Mouse (Mus musculus): Measurements from ENCODE around the gene Itpkb. TPM values are rescaled to one million over a fixed set of nuclear protein-coding genes. Genes with fewer than 3 reads are reported as not detected.

Itpkb gene
- polyA plus RNA-seq, 1 experiment: 55.6 TPM

DNA sequence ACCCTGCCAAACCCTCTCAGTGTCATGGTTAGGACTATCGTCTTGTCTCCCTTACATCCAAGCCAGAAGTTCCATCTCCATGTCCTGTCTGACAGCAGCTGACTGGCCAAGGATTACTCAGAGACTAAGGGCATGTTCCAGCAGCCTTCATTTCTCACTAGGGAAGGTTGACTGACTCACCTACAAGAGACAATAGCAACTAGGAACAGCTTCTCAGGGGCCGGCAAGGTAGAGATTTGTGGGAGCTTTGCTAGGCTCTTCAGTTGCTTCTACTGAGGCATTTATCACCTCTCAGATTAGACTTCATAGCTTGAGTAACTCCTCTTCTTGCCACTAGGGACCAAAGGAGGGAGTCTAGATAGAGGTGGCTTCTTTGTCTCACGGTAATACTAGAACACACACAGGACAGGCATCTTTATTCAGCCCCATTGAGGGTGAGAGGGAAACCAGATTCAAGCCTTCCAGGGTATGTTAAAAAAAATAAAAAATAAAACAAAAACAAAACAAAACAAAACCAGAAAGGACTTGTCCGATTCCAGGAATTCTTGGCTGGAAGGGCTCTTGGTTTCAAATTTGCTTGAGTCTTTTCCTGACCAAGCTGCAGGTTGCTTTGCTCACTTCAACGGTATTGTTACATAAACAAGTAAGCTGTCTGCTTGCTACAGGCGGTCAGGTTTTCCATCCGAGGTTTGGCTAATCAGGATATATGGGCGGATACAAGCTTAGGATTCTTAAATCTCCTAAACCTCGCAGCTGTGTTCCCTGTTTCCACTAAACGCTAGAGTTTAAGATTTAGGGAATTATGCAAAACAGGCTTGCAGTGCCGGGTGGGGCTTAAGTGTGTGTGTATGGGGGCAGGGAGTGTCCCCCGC, 1.3 kb upstream of the Itpkb start:
- Histone ChIP-seq H3K4me1 (ENCODE audit: control insufficient read depth, insufficient read depth, low read length) (peaks cover 15% of the 10 kb centered on the region), H3K4me3 (replicated peaks; ENCODE audit: extremely low read depth, low read depth, low read length) (no peak overlapping the region)
- WGBS: 14% methylated on average over 12 of the region's 12 CpGs
- no peak for DNase-seq
- TF ChIP-seq CTCF (IDR thresholded peaks at IDR 0.05; ENCODE audit: insufficient read depth, low read length) (peak; percentile 8; the same call in 1 of the 2 replicates), POLR2A (IDR thresholded peaks at IDR 0.05; ENCODE audit: borderline replicate concordance, extremely low read depth, low read depth, low read length) (no peak)

DNA sequence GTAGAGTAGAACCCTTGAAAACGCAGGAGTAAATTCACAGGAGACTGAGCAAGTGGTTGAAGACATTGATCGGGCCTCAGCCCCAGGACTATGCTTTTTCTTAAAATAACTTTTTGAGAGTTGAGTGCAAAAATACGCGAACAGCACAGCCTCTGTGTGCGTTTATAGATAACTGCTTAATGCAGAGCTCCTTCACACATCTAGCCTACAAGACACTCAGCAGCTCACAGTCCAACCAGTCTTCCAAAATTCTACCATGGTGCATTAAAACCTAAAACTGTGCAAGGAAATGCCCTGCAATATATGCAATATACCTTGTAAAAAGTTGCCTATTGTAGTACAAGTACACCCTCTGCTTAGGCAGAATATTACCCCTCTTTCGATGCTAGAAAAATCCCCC, 579 bp upstream of the Itpkb start:
- peak; percentile 28 for DNase-seq
- TF ChIP-seq POLR2A (IDR thresholded peaks at IDR 0.05; ENCODE audit: borderline replicate concordance, extremely low read depth, low read depth, low read length): no peak
- no peak for TF ChIP-seq CTCF (IDR thresholded peaks at IDR 0.05; ENCODE audit: insufficient read depth, low read length)
- 5% methylated on average over 6 of the region's 6 CpGs for WGBS
- Histone ChIP-seq H3K4me3 (replicated peaks; ENCODE audit: extremely low read depth, low read depth, low read length) (no peak overlapping the region), H3K4me1 (ENCODE audit: control insufficient read depth, insufficient read depth, low read length) (peaks cover 19% of the 10 kb centered on the region)

- under 1% methylated on average over 58 of the region's 58 CpGs for WGBS
- peak; percentile 75 for DNase-seq
- H3K4me1 ChIP-seq (ENCODE audit: control insufficient read depth, insufficient read depth, low read length): peaks cover 25% of the 10 kb centered on the region
- peak overlapping the region; percentile 99 for H3K4me3 ChIP-seq (replicated peaks; ENCODE audit: extremely low read depth, low read depth, low read length)
- no peak for TF ChIP-seq POLR2A (IDR thresholded peaks at IDR 0.05; ENCODE audit: borderline replicate concordance, extremely low read depth, low read depth, low read length)
- no peak for TF ChIP-seq CTCF (IDR thresholded peaks at IDR 0.05; ENCODE audit: insufficient read depth, low read length)
Observed at GRCm38 (mm10) chr1:180330707-180331545, 641 bp downstream of the Itpkb start.

DNA sequence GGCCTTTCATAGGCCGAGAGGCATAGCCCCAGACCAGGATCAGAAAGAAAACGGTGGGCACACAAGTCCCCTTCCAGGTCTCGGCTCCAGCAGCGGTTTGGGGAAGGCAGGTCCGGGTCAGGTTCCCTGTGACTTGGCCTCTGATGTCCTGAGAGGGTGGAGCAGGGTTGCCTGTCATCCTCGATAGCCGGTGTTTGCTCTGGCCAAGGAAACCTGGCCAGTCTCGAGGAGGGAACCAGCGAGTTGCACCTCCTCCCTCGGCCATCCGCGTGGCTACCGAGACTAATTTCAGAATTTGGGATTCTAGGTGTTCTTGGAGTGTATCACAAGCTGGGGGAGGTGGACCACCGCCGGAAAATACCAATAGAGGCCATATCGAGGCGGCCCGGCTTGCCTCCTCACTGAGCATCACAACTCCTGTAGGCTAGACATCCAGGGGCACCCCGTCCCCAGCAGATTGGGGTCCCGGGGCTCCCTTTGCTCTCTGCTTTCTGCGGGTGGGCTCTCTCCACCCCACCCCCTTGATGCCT, 1.3 kb downstream of the Itpkb start:
- WGBS: 2% methylated on average over 21 of the region's 21 CpGs
- DNase-seq: peak; percentile 67
- Histone ChIP-seq H3K4me3 (replicated peaks; ENCODE audit: extremely low read depth, low read depth, low read length) (peak overlapping the region; percentile 99), H3K4me1 (ENCODE audit: control insufficient read depth, insufficient read depth, low read length) (peaks cover 30% of the 10 kb centered on the region)
- TF ChIP-seq POLR2A (IDR thresholded peaks at IDR 0.05; ENCODE audit: borderline replicate concordance, extremely low read depth, low read depth, low read length): no peak; the same call in 1 of the 2 replicates
- no peak for TF ChIP-seq CTCF (IDR thresholded peaks at IDR 0.05; ENCODE audit: insufficient read depth, low read length)

GRCm38 (mm10) chr1:180332076-180332927, 2.0 kb downstream of the Itpkb start:
- H3K4me1 ChIP-seq (ENCODE audit: control insufficient read depth, insufficient read depth, low read length): peaks cover 31% of the 10 kb centered on the region
- peak; percentile 55 for DNase-seq
- no peak for TF ChIP-seq POLR2A (IDR thresholded peaks at IDR 0.05; ENCODE audit: borderline replicate concordance, extremely low read depth, low read depth, low read length)
- no peak for TF ChIP-seq CTCF (IDR thresholded peaks at IDR 0.05; ENCODE audit: insufficient read depth, low read length)

DNA sequence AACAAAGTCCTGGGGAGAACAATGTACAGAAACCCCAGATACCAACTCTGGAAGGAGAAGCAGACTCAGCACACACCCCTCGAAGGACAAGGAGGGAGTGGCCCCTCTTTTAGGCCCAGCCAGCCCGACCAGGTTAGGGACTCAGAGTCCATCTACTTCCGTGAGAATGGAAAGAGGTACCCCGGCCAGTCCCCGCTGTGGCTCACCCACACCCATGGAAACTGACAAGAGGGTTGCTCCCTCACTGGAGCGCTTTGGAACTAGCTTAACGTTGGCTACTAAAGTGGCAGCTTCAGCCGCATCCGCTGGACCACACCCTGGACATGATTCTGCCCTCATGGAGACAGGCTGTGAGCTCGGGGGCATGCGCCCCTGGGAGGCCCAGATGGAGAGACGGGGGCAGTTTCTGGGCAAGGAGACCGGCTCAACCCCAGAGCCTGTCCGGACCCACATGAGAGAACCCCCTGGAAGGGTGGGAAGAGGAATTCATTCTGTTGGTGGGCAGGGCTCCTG, 2.7 kb downstream of the Itpkb start:
- no peak for DNase-seq
- WGBS: 46% methylated on average over 14 of the region's 14 CpGs
- TF ChIP-seq POLR2A (IDR thresholded peaks at IDR 0.05; ENCODE audit: borderline replicate concordance, extremely low read depth, low read depth, low read length) (no peak), CTCF (IDR thresholded peaks at IDR 0.05; ENCODE audit: insufficient read depth, low read length) (no peak)
- H3K4me3 ChIP-seq (replicated peaks; ENCODE audit: extremely low read depth, low read depth, low read length): peak overlapping the region; percentile 99
- peaks cover 31% of the 10 kb centered on the region for H3K4me1 ChIP-seq (ENCODE audit: control insufficient read depth, insufficient read depth, low read length)

More at GRCm38 (mm10) chr1:180332076-180332927, 2.0 kb downstream of the Itpkb start:
- 14% methylated on average over 71 of the region's 72 CpGs for WGBS
- H3K4me3 ChIP-seq (replicated peaks; ENCODE audit: extremely low read depth, low read depth, low read length): peak overlapping the region; percentile 99

DNA sequence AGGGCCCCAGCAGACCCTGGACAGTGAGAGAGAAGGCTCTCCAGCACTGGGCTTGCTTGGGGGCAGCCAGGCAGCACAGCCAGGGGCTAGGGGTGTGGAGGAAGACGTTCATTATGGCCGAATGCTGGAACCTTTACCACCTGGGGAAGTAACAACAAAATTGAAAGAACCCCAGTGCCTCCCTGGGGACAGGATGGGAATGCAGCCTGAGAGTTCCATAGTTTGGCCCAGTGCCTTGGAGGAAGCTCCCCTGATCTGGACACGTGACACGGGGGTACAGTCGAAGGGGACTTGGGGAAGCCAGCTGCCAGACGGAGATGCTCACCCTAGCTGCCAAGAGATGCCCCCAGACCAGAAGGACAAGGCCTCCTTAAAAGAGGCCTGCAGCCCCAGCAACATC, 3.3 kb downstream of the Itpkb start:
- H3K4me3 ChIP-seq (replicated peaks; ENCODE audit: extremely low read depth, low read depth, low read length): peak overlapping the region; percentile 99
- TF ChIP-seq POLR2A (IDR thresholded peaks at IDR 0.05; ENCODE audit: borderline replicate concordance, extremely low read depth, low read depth, low read length) (no peak), CTCF (IDR thresholded peaks at IDR 0.05; ENCODE audit: insufficient read depth, low read length) (no peak)
- DNase-seq: no peak
- 35% methylated on average over 6 of the region's 6 CpGs for whole genome bisulfite sequencing
- H3K4me1 ChIP-seq (ENCODE audit: control insufficient read depth, insufficient read depth, low read length): peaks cover 34% of the 10 kb centered on the region

DNA sequence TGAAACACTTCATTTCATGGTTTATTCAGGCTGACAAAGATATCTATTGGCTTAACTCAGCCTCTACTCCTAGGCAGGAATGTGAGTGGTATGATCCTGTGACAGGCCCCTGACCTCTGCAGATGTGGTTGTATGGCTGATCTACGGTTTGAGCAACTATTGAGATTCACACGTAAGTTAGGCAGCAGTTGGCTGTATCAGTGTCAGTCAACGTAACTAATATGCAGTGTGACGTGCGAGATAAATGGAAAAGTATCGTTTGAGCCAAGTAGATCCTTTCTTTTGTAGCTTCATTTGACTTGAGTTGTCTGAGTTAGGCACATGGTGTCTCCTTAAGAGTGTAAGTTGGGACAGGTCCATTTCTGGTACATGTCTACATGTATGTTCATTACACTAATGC, 4.3 kb downstream of the Itpkb start:
- Histone ChIP-seq H3K4me3 (replicated peaks; ENCODE audit: extremely low read depth, low read depth, low read length) (peak overlapping the region; percentile 17), H3K4me1 (ENCODE audit: control insufficient read depth, insufficient read depth, low read length) (peaks cover 26% of the 10 kb centered on the region)
- TF ChIP-seq CTCF (IDR thresholded peaks at IDR 0.05; ENCODE audit: insufficient read depth, low read length) (no peak), POLR2A (IDR thresholded peaks at IDR 0.05; ENCODE audit: borderline replicate concordance, extremely low read depth, low read depth, low read length) (no peak)
- WGBS: 60% methylated on average over 6 of the region's 6 CpGs
- no peak for DNase-seq

All from lung, adult 2 months (tissue).